Mouse (Mus musculus) midbrain, embryonic 13.5 days (tissue): ENCODE data around the gene Olfr1432. TPM values are rescaled to one million over a fixed set of nuclear protein-coding genes. Genes with fewer than 3 reads are reported as not detected.
"Not testable (repeated sequence)": the region's sequence is repeated elsewhere in the genome, so short reads cannot be mapped to it uniquely, and the experiment has no call there.

ENCODE experiments used
- ATAC-seq: fragments of 200-750 bp; cut with Nextera tagmentation; 2 replicates; pipeline ENCODE4 v1.8.0; 2017; ENCODE audit warnings: mild to moderate bottlenecking, moderate TSS enrichment, moderate library complexity
- H3K27ac ChIP-seq: fragments of 300-500 bp; sonication (generic); 2 replicates; pipeline ENCODE4 v1.5.1; 2015; ENCODE audit warnings: inconsistent platforms, mild to moderate bottlenecking, moderate library complexity
- H3K27me3 ChIP-seq: fragments of 300-500 bp; sonication (generic); 2 replicates; pipeline ENCODE4 v1.6.1; 2015; ENCODE audit warnings: mild to moderate bottlenecking, inconsistent platforms
- H3K36me3 ChIP-seq: fragments of 300-500 bp; sonication (generic); 2 replicates; pipeline ENCODE4 v1.6.1; 2015; ENCODE audit warnings: mild to moderate bottlenecking, inconsistent platforms
- H3K4me1 ChIP-seq: fragments of 300-500 bp; sonication (generic); replicated peaks from 2 replicates; pipeline ENCODE4 v1.6.1; 2015; ENCODE audit warnings: inconsistent platforms
- H3K4me2 ChIP-seq: fragments of 300-500 bp; sonication (generic); replicated peaks from 2 replicates; pipeline ENCODE4 v1.6.1; 2015; ENCODE audit warnings: moderate library complexity, mild to moderate bottlenecking, inconsistent platforms
- H3K4me3 ChIP-seq: fragments of 300-500 bp; sonication (generic); replicated peaks from 2 replicates; pipeline ENCODE4 v1.5.1; 2015; ENCODE audit warnings: mild to moderate bottlenecking, inconsistent platforms
- H3K9ac ChIP-seq: fragments of 300-500 bp; sonication (generic); replicated peaks from 2 replicates; pipeline ENCODE4 v1.6.1; 2015; ENCODE audit warnings: mild to moderate bottlenecking, inconsistent platforms
- H3K9me3 ChIP-seq: fragments of 300-500 bp; sonication (generic); 2 replicates; pipeline ENCODE4 v1.6.1; 2016; ENCODE audit warnings: mild to moderate bottlenecking, inconsistent platforms
- WGBS: fragments of 180-500 bp; shearing (Covaris S2); methylation state at CpG from one replicate; pipeline ENCODE4 v1.1.7; 2015; 5-methylcytosine and 5-hydroxymethylcytosine counted together
- polyA plus RNA-seq: library from polyadenylated mRNA; unstranded; fragments of >200 nt; fragmentation: Nextera tagmentation; extraction: Ambion mirVana; gene quantifications from 2 replicates; pipeline ENCODE4 v1.2.1, GENCODE M21; 2015

Olfr1432 gene
- not detected in 2 replicates for polyA plus RNA-seq

DNA sequence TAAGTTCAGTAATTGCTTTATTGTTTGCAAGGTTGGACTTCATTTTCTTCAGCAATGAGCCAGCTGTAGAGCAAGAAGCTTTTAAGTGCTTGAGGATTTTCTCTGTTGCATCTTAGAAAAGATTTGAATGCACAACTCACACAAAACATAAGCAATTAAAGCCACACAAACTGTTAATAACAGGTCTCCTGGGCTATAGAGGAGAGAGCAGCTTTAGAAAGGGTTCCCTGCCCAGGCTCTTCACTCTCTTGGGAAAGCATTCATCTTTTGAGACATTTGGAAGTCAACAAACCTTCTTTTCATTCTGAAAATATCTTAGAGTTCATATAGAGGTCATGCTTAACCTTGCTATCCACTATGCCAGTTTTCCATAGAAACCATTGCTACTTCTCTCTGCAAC is at the start of gene Olfr1432:
Gene Olfr1432 (minus strand): TSS at position 101 of the 400 bp plus-strand sequence.
- not testable (repeated sequence) for H3K36me3 ChIP-seq, H3K4me3 ChIP-seq, H3K9ac ChIP-seq, H3K4me1 ChIP-seq, H3K27me3 ChIP-seq, ATAC-seq, H3K4me2 ChIP-seq, H3K27ac ChIP-seq, H3K9me3 ChIP-seq

DNA sequence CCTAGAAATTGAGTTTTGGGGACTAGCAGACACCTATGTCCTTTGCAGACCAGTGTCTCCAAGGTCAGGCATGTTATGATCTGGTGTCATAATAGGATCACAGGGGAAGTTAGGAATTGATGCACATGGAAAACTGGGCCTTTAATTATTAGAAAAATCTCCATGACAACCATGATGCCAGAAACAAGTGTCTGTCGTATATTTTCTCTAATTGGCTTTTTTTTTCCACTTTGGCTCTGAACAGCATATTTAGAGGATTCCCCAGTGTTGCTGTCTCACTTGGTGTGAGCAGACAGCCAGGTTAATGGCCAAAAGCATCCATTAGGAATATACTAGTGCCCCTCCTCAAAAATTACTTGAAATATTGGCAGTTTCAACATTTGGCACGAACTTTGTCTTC is 47.2 kb upstream of the Olfr1432 start, which contains the start of gene Olfr1434:
Gene Olfr1434 (plus strand): TSS at position 301 of the 400 bp plus-strand sequence.
- H3K4me3 ChIP-seq, result no peak within 1 kb of the TSS
- no peaks in the 10 kb centered on the region for H3K9me3 ChIP-seq
- WGBS, result 84% methylated on average over 2 of the region's 2 CpGs
- H3K4me1 ChIP-seq, result no peaks in the 10 kb centered on the region
- H3K9ac ChIP-seq, result no peak within 1 kb of the TSS
- H3K27me3 ChIP-seq, result no peaks in the 10 kb centered on the region
- H3K27ac ChIP-seq, result no peak within 1 kb of the TSS
- H3K36me3 ChIP-seq, result no peaks in the 10 kb centered on the region
- H3K4me2 ChIP-seq, result no peak within 1 kb of the TSS
- no peak for ATAC-seq

GRCm38 (mm10) chr19:12260732-12261131 is 28.3 kb upstream of the Olfr1432 start, which contains the start of gene Olfr235:
Gene Olfr235, plus strand, starts transcription at chr19:12261032.
- H3K27ac ChIP-seq, result no peak within 1 kb of the TSS
- ATAC-seq, result no peak
- 68% methylated on average over 1 of the region's 1 CpGs for WGBS

DNA sequence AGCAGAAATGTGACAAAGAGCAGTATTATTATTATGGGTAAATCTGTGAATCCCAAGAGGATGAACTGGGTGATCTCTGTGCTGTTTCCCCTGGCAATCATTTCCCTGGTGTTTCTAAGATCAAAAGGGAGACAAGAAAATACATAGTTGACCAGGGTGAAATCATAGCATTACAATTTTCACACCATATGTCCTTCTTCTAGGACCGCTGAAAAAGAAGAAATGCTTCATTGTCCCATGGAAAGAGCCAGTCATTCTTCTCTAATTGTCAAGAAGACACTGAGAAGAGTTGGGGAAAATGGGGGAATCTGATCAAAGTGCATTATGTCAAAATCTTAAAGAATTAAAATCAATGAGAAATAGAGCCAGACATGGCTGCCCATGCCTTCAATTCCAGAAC is 9.2 kb upstream of the Olfr1432 start, which contains the start of gene Olfr262:
Gene Olfr262 (minus strand): TSS at position 101 of the 400 bp plus-strand sequence.
- no peak within 1 kb of the TSS for H3K4me2 ChIP-seq
- no peaks in the 10 kb centered on the region for H3K36me3 ChIP-seq
- H3K4me1 ChIP-seq, result no peaks in the 10 kb centered on the region
- H3K9me3 ChIP-seq, result no peaks in the 10 kb centered on the region
- no peak within 1 kb of the TSS for H3K4me3 ChIP-seq
- H3K27me3 ChIP-seq, result no peaks in the 10 kb centered on the region
- H3K9ac ChIP-seq, result no peak within 1 kb of the TSS
- WGBS, result 91% methylated on average over 1 of the region's 1 CpGs
- no peak within 1 kb of the TSS for H3K27ac ChIP-seq
- ATAC-seq, result no peak

More at GRCm38 (mm10) chr19:12260732-12261131, 28.3 kb upstream of the Olfr1432 start, which contains the start of gene Olfr235:
- no peak within 1 kb of the TSS for H3K4me2 ChIP-seq
- H3K4me3 ChIP-seq, result no peak within 1 kb of the TSS
- no peaks in the 10 kb centered on the region for H3K36me3 ChIP-seq
- no peaks in the 10 kb centered on the region for H3K9me3 ChIP-seq
- H3K9ac ChIP-seq, result no peak within 1 kb of the TSS
- no peaks in the 10 kb centered on the region for H3K27me3 ChIP-seq
- no peaks in the 10 kb centered on the region for H3K4me1 ChIP-seq

DNA sequence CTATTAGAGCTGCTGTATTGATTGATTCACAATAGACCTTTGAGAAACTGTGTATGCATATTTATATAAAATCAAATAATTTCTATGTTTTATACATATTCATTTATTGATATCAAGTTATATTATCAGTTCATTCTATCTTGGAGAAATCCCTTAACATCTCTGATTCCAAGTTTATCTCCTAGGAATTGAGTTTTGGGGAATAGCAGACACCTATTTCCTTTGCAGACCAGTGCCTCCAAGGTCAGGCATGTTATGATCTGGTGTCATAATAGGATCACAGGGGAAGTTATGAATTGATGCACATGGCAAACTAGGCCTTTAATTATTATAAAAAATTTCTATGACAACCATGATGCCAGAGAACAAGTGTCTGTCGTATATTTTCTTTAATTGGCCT is 32.1 kb downstream of the Olfr1432 start, which contains the start of gene Olfr1431:
Gene Olfr1431 (plus strand): TSS at position 301 of the 400 bp plus-strand sequence.
- no peaks in the 10 kb centered on the region for H3K36me3 ChIP-seq
- WGBS, result 74% methylated on average over 1 of the region's 1 CpGs
- H3K4me3 ChIP-seq, result no peak within 1 kb of the TSS
- no peak within 1 kb of the TSS for H3K27ac ChIP-seq
- H3K9me3 ChIP-seq, result no peaks in the 10 kb centered on the region
- no peak within 1 kb of the TSS for H3K9ac ChIP-seq
- H3K4me2 ChIP-seq, result no peak within 1 kb of the TSS
- H3K4me1 ChIP-seq, result no peaks in the 10 kb centered on the region
- H3K27me3 ChIP-seq, result no peaks in the 10 kb centered on the region
- ATAC-seq, result no peak

GRCm38 (mm10) chr19:12199076-12199475 is 33.3 kb downstream of the Olfr1432 start:
- H3K27ac ChIP-seq, ATAC-seq, H3K36me3 ChIP-seq, H3K9me3 ChIP-seq, H3K9ac ChIP-seq, H3K27me3 ChIP-seq, H3K4me2 ChIP-seq, H3K4me3 ChIP-seq, H3K4me1 ChIP-seq: not testable (repeated sequence)
- 84% methylated on average over 4 of the region's 4 CpGs for WGBS

Other genes with a start within 250 kb of the Olfr1432 start
- gene Olfr1423, start 191.3 kb downstream of the Olfr1432 start, polyA plus RNA-seq, result not detected in 2 replicates
- not detected in 2 replicates for gene Olfr1424, start 169.9 kb downstream of the Olfr1432 start, polyA plus RNA-seq
- gene Olfr1425, start 154.9 kb downstream of the Olfr1432 start, polyA plus RNA-seq, result not detected in 2 replicates
- not detected in 2 replicates for gene Olfr1426, start 140.6 kb downstream of the Olfr1432 start, polyA plus RNA-seq
- gene Olfr1427, start 129.3 kb downstream of the Olfr1432 start, polyA plus RNA-seq, result not detected in 2 replicates
- not detected in 2 replicates for gene Olfr1428, start 116.7 kb downstream of the Olfr1432 start, polyA plus RNA-seq
- gene Olfr76, start 109.4 kb downstream of the Olfr1432 start, polyA plus RNA-seq, result not detected in 2 replicates
- gene Olfr1555-ps1, start 62.5 kb downstream of the Olfr1432 start, polyA plus RNA-seq, result not detected in 2 replicates
- gene Olfr1431, start 32.0 kb downstream of the Olfr1432 start, polyA plus RNA-seq, result not detected in 2 replicates
- gene Olfr262, start 9.1 kb upstream of the Olfr1432 start, polyA plus RNA-seq, result not detected in 2 replicates
- not detected in 2 replicates for gene Olfr235, start 28.4 kb upstream of the Olfr1432 start, polyA plus RNA-seq
- not detected in 2 replicates for gene Olfr1434, start 47.3 kb upstream of the Olfr1432 start, polyA plus RNA-seq
- not detected in 2 replicates for gene Olfr1436, start 66.5 kb upstream of the Olfr1432 start, polyA plus RNA-seq
- not detected in 2 replicates for gene Olfr1437, start 92.5 kb upstream of the Olfr1432 start, polyA plus RNA-seq
- gene Olfr1438-ps1, start 103.3 kb upstream of the Olfr1432 start, polyA plus RNA-seq, result not detected in 2 replicates
- not detected in 2 replicates for gene Olfr1440, start 154.7 kb upstream of the Olfr1432 start, polyA plus RNA-seq
- gene Olfr1441, start 184.8 kb upstream of the Olfr1432 start, polyA plus RNA-seq, result not detected in 2 replicates
- not detected in 2 replicates for gene Pfpl, start 195.3 kb upstream of the Olfr1432 start, polyA plus RNA-seq
- gene Mpeg1, start 228.2 kb upstream of the Olfr1432 start, polyA plus RNA-seq, result 0.54 and 0.57 TPM in 2 replicates